Mouse (Mus musculus) heart, postnatal 36 days (tissue): Measurements from ENCODE around the gene 1700017N19Rik. TPM values are rescaled to one million over a fixed set of nuclear protein-coding genes. Genes with fewer than 3 reads are reported as not detected.
"Not testable (repeated sequence)": the region's sequence is repeated elsewhere in the genome, so short reads cannot be mapped to it uniquely, and the experiment has no call there.

Experiments
- DNase-seq, 2 experiments: peaks; one replicate each; pipeline ENCODE4 v3.0.0; 2021 to 2022
- intact Hi-C: fragments of 180-260 bp; cut with DNase I; formaldehyde crosslinking; loops from one replicate; pipeline ENCODE4 v1.15.1; 2025
- total RNA-seq, 2 experiments: library from RNA; stranded (reverse); gene quantifications; 2 replicates each; pipeline ENCODE4 v1.2.3; 2021

The 1700017N19Rik gene
- total RNA-seq = not detected

DNA sequence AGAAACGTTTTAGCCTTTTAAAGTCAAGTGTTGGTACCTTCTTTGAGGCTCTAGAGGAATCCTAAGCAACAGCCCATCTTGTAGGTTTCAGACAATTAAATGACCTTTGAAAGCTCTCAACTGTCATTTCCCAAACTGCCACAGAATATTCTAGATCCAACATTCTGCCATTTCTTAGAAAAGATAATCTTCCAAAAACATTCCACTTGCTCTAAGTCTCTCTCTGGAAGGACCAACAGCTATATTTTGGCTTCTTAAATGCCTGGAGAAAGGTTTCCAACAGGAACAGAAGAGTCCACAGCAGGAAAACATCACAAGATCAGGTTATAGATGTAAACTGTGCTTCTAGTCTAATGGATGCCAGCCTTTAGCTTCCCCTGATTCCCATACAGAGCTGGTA is at the start of gene 1700017N19Rik, which contains the start of gene 4930430F08Rik:
Gene 1700017N19Rik (plus strand): TSS at position 162 of the 400 bp plus-strand sequence.
Gene 4930430F08Rik (minus strand): TSS at position 101 of the 400 bp plus-strand sequence.
- DNase-seq = no peak
- intact Hi-C loops = no loop called here

DNA sequence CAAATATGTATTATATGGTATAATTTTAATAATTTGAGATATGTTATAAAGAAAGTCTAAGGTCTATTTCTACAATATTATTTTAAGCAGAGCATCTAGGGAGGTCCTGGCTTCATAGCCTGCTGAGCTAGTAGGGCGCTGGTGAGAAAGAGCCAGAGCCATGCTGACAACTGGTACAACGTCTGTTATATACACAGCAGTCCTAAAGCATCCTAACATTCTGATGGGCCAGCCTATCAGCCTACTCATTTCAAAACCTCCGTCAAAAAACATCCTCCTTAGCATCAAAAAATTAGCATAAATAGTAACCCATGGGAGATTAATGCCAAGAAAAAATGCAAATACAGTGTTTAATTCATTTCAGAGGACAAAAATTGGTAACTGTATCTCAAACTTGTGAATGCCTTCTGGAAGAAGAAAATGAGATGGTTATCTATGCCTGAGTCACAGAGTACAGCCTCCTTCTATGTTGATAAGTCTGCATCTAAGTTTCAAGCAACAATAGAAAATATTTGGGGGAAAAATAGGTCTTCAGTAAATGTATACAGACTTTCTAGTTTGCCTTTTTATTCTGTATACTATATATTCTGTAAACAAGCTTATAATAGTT is 33.6 kb upstream of the 1700017N19Rik start:
- intact Hi-C loops = no loop called here
- DNase-seq = no peak

DNA sequence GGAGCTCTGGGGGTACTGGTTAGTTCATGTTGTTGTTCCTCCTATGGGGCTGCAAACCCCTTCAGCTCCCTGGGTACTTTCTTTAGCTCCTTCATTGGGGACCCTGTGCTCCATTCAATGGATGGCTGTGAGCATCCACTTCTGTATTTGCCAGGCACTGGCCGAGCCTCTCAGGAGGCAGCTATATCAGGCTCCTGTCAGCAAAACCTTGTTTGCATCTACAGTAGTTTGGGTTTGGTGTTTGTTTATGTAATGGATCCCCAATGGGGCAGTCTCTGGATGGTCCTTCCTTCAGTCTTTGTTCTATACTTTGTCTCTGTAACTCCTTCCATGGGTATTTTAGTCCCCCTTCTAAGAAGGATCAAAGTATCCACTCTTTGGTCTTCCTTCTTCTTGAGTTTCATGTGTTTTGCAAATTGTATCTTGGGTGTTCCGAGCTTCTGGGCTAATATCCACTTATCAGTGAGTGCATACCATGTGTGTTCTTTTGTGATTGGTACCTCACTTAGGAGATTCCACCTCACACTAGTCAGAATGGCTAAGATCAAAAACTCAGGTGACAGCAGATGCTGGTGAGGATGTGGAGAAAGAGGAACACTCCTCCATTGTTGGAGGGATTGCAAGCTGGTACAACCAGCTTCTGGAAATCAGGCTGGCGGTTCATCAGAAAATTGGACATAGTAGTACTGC is 29.9 kb upstream of the 1700017N19Rik start:
- DNase-seq, intact Hi-C loops: not testable (repeated sequence)

DNA sequence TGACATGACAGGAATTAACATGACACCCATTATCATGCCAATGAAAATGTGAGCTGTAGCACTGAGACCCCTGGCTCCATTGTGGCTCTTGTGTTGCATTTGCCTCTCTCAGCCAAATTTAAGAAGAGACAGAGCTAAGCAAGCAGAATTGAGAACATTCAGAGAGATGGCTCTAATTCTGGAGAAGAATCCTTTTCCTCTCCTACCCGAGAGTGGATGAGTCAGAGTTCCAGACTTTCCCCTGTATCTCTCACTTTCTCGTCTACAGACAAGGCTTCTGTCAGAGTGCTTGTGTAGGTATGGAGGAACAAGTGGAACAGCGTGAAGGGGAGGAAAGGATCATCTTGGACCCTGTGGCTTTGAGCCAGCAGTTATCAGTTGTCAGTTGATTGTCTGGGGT is 26.2 kb upstream of the 1700017N19Rik start:
- intact Hi-C loops = no loop called here
- DNase-seq = no peak

DNA sequence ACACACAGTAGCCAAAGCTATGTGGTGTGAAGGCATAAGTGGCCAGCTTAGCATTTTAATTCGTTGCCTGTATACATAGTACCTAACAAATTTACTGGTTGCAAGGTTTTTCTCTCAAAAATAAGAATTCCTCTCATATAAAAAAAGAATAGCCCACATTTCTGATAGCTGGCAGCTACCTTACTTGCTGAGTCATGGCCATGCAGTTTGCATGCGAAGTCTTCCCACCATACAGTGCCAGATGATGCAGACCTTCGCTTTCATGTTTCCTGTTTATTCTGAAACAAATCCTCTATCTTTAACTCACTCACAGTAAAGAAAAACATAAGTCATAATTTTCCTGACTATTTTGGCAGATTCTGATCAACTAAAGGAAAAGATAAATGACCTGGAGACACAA is 18.6 kb upstream of the 1700017N19Rik start:
- DNase-seq = no peak
- intact Hi-C loops = no loop called here

DNA sequence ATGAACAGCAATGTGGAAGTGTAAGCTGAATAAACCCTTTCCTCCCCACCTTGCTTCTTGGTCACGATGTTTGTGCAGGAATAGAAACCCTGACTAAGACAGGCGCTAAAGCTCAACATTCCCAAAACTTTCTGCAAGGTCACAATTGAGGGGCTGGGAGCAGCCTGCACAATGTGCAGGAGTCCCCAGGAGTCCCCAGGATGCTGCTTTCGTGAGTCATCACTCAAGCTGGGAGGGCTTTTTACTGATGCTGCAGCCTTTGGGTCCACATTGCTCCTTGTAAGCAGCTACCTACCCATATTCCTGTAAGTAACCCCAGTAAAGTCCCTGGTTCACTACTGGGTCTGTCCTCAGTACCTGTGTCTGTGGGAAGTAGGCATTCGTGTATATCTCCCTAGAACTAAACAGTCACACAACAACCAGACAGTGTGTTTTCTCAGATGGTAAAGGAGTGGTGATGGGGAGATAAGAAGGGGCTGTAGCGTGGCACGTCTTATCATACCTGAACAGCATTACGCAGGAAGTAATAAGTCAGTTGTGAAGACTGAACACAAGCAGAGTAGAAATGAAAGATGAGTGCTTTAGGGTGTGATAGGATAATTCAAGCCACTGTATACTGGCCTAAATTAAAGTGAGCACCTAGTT is 15.7 kb upstream of the 1700017N19Rik start:
- intact Hi-C loops = no loop called here
- DNase-seq = no peak

DNA sequence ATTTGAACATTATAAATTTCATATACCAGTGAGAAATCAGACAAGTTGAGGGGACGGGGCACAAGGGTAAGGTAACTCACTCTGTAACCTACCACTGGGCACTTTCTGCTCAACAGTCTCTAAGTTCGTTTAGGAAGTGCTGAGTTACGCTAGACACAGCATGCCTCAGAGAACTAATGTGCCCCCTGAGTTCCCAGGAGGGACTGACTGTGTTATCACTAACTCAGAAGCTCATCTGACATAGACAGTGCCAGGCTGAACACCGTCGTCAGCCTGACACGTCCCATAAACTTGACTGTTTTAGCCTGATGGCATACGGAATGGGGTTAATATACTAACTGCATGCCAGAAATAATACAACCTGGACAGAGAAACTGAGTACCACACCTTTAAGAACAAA is 15.0 kb upstream of the 1700017N19Rik start:
- intact Hi-C loops = no loop called here
- DNase-seq = no peak

DNA sequence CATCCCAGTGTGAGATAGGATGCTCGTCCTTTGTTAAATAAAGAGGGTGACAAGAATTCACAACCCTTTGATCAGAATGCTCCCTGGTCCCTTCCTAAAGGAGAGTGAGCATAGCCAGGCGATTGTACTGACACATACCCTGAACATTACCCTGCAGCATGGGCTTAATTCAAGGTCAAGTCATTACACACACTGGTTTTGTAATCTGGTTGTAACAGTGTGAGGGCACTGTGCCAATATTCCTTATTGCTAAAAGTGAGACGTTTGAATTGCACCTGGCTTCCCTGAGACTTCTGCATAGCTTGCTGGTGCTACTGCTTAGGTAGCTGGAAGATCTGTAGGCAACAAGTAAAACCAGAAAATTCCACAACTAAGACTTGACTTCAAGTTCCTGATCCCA is 6.1 kb upstream of the 1700017N19Rik start:
- intact Hi-C loops = no loop called here
- DNase-seq = no peak

DNA sequence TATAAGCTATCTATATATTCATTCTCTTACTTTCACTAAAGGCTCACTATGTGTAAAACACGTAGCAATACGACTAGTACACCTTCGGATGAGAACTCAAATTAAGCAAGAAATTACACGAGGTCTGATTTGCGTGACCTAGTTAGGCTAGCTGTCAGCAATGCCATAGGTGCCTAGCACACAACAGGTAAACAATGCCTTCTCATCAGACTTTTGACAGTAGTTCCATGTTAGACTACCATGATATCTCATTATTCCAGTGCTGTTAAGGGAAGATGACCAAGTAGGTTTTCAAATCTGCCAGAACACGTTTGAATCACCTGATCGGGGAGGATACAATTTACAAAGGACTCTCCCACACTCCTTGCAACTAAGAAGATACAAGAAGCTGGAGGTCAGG is 1.8 kb upstream of the 1700017N19Rik start:
- no peak for DNase-seq
- intact Hi-C loops = no loop called here

DNA sequence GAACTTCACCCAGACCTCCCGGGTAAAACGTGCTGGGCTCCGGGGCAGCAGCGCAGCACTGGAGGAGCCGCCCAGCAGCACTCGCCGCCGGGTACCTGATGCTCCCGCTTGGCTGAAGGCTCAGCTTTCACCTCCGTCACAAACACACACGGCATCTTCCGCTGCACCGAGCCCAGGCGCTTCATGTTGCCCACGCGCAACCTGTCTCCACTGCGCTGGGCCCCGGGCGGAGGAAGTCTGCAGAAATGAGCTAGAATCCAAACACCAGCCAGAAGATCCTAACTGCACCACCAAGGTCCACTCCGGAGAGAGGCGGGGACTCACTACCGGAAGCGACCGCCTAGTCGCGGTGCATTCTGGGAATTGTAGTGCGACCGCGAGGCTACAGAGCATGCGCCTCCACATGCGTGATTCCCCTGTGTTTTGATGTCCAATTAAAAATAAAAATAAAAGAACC is 1.3 kb upstream of the 1700017N19Rik start:
- intact Hi-C loops = no loop called here
- peak; percentile 87 to 89 for DNase-seq

DNA sequence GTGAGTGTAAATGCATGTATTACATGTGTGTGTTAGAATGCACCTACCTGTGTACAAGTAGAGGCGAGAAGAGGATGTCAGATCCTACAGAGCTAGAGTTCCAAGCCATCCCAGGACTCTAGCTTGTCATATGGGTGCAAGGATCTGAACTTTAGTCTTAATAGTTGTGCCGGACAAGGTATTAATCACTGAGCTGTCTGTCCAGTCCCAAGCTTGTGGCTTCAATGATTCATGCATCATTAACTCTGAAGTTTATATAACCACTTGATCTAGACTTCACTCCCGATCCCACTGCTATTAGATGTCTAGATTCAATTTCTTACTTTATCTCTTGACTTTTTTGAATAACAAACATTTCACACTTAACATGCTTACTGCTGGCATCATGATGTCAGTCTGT is 8.1 kb downstream of the 1700017N19Rik start:
- intact Hi-C loops = no loop called here
- DNase-seq = no peak

DNA sequence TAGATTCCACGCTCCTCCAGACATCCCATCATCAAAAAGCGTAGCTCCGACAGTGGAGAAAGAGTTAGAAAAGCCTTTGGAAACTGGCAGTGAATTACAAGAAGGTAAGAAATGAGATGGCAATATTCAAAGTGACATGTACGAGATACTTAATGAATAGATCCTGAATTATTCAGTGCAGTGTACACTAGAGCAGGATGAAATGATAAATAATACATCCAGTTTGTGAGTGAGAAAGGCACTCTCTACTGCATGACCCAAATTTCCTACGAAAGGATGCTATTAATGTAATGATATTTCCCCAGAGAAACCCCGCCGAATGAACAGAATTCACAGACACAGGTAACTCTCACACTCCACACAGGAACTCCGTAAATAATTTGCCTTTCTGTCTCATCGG is 13.2 kb downstream of the 1700017N19Rik start:
- intact Hi-C loops = no loop called here
- DNase-seq = no peak

DNA sequence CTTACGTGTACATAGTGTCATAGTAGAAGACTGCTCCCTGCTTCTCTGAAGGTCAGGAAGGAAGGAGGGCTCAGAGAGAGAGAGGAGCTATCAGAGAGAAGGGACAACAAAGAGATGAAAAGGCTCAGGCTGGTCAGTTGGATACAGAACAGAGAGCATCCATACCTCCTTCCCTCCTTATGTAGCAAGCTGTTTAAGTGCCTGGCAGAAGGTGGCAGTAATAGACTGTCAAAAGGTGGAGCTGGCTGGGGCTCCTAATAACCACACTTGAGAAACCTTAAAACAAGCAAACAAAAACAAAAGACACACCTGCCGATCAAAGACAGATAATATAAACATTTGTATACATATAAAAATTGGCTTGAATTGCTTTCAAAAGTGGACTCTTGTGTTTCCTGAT is 14.0 kb downstream of the 1700017N19Rik start:
- DNase-seq = no peak
- intact Hi-C loops = no loop called here

DNA sequence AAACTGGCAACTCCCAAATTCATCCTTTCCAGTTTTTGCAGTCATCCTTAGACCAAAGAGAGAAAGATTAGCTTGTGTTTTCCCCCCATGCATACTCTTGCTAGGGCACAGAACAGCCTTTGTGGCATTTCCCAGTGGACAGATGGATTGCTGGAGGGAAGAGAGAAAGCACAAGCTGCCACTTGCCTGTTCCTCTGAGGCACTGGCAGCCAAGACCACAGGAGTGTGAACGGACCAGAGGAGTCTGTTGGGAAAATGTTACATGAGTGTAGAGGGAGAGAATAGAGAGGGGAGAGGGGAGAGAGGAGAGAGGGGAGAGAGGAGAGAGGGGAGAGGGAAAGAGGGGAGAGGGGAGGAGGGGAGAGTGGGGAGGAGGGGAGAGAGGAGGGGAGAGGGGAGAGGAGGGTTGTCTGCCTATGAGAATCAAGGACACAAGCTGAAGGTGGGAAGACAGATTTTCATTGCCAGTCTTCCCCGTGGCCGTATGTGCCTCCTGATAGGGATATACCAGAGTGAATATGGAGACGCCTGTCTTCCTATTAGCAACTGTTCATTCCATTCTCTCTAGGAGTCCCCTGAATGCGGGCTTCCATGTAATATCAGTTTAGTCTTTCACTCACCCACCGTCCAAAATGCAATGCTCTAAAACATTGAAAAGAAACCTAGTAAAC is 27.1 kb downstream of the 1700017N19Rik start:
- intact Hi-C loops = no loop called here

DNA sequence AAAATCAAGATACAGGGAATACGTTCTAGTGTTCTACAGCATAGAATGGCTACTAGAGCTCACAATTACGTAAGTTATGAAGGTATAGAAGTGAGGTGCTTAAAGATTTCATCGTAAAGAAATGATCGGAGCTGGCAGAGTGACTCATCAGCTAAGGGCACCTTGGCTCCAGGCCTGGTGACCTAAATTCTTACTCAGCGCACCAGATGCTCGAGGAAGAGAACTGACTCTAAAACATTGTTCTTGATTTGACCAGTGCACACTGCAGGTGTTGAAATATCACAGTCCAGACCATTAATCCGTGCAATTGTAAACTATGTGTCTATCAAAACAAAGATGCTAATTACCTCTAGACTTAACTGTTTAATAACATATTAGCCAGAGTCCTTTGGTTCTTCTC is 29.2 kb downstream of the 1700017N19Rik start:
- intact Hi-C loops = no loop called here
- no peak for DNase-seq

More for the DNA sequence above, 27.1 kb downstream of the 1700017N19Rik start:
- no peak for DNase-seq

DNA sequence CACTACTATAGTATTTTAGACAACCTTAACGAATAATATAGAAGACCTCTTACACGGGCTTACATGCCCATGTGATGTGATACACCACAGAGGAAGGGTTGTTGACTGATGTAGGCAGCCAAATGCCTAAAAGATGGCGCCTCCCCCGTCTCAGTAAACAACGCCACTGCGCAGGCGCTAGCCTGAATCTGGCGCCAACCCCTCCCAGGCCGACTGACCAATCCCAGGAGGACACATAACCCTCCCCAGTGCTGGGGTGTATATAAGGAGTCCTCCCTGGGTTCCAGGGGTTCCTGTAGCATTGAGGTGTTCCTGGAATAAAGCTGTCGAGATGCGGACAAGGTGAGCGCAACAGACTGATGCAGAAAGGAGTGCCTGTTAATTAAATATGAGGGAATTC is 29.8 kb downstream of the 1700017N19Rik start:
- intact Hi-C loops = no loop called here
- DNase-seq = no peak

DNA sequence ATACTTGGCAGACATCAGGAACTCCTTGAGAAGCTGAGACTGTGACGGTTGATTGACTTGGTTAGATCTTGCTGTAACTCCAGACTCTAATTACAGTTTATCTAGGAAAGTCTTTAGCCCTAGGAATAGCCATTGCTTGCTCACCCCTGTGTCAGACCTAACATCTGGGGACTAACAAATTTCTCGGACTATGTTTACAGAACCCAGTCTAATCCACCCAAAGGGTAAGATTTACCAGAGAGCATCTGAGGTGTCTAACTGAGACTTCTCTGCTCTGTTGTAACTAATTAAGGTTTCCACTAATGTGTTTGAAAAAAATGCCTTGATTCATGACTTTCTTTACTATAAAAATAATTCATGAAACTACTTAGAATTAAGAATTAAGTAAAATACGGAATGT is 32.2 kb downstream of the 1700017N19Rik start:
- DNase-seq = no peak
- intact Hi-C loops = no loop called here

DNA sequence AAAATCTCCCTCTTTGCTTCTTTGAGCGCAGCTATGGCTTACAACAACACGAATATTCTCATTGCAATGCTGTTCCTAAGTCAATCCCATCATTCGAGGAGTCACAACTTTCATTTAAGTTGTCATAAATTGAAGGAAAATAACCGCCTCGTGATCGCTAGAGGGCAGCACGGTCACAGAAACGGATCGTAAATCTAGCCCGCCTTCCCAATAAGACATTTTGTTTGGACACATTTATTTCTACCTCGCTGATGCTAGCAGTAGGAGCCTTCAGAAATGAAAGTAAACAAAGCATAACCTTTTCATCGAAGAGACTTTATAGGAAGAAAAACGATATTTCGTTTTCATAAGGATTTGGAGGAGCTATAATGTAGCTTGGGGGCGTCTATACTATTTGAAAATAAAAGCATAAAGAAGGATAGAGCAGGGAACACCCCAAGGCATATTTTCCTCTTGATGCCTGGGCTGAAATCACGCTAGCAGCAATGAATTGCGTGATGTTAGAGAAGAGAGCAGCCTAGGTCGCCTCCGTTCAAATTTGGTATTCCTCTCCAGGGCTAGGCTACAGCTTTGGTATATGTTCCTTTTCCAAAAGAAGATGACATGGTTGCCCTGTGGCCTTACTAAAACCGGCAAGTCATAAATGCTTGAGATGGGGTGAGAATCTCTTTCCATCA is 39.6 kb downstream of the 1700017N19Rik start:
- DNase-seq = peak; percentile 14 to 50
- intact Hi-C loops = loop anchor here (5.0 kb wide), 1 partner anchor 1787 kb away; no protein-coding TSS in a partner anchor

DNA sequence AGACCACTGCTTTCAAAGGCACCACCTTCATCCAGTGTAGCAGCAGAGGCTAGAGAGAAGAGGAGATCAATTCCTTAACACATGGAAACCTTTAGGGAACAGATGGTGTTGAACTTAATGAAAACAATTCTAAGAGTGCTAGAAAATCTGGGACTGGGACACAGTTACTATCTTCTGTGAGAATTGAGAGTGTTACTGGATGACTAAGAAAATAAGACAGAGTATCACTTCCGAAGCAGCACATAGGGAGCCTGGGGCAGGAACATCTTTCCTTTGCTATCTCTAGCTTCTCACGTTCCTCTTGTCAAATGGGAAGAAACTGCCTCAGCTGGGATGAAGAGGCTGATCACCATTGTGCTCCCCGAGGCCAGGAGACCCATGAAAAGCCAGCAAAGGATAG is 52.6 kb downstream of the 1700017N19Rik start:
- DNase-seq = no peak
- intact Hi-C loops = no loop called here

DNA sequence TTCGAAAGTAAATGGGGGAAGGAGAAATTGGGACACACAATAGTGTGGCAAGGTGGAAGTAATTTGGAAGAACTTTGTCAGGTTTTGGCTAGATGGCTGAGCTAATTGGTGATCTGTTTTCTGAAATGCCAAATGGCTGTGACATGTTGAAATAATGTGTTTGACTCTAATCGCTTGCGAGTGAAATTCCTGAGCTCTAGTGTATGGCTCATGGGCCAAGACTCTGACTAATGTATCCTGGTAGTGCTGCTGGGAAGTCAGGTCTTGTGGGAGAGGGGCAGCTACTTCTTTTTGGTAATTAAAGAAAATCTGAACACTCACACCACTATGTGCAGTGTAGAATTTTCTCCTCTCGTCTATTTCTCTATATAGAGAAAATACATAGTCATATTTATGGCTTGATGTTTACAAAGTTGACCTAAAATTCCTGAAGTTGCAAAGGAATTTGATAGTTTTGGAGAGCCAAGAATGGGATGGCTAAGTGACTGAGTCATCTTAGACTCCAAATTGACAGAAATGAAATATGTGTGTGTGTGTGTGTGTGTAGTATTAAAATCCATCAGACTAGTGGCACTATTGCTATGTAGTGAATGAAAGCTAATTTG is 55.1 kb downstream of the 1700017N19Rik start:
- DNase-seq = no peak
- intact Hi-C loops = no loop called here
